21 mouse cellular contexts compared by ENCODE assay signal in genomic region chr5:139545221-139545620, GRCm38 (mm10). TPM values are rescaled to one million over a fixed set of nuclear protein-coding genes. Genes with fewer than 3 reads are reported as not detected.
DNase-seq lines count a peak whose midpoint lies in the region; ATAC-seq and TF ChIP-seq lines count a peak whose summit lies in the region.
"Had no signal": no experiment of that assay in that cellular context is flagged by ENCODE, and none has a peak within 500 bp of the region (broad histone marks: within the 10 kb centered on the region; RNA-seq: fewer than 3 reads in every experiment).

No protein-coding gene starts in this region.

- no peaks in the 10 kb centered on the region for H3K36me3 ChIP-seq in forebrain, embryonic 10.5 days (replicated peaks)
- H3K36me3 ChIP-seq in forebrain, embryonic 16.5 days (ENCODE audit: control insufficient read depth, insufficient read depth) = no peaks in the 10 kb centered on the region
- no peaks in the 10 kb centered on the region for H3K36me3 ChIP-seq in forebrain, embryonic 14.5 days (ENCODE audit: control insufficient read depth, insufficient read depth, low read length)
- no peaks in the 10 kb centered on the region; the same call in 1 of the 2 replicates for H3K36me3 ChIP-seq in hindbrain, embryonic 14.5 days (replicated peaks; ENCODE audit: control insufficient read depth, insufficient read depth)
- no peaks in the 10 kb centered on the region for H3K36me3 ChIP-seq in midbrain, embryonic 15.5 days (replicated peaks)
- H3K36me3 ChIP-seq in lung, postnatal 0 days (ENCODE audit: insufficient read depth, low read length) = no peaks in the 10 kb centered on the region
- H3K36me3 ChIP-seq: liver, embryonic 13.5 days; stomach, embryonic 15.5 days had no signal

- intact Hi-C loops in heart, postnatal 36 days (cut with DNase I) = no loop called here

- 2% methylated on average over 7 of the region's 7 CpGs for WGBS in forebrain, embryonic 10.5 days
- 2% methylated on average over 7 of the region's 7 CpGs for WGBS in forebrain, embryonic 16.5 days
- WGBS in forebrain, embryonic 14.5 days = 2% methylated on average over 7 of the region's 7 CpGs
- 4% methylated on average over 7 of the region's 7 CpGs for WGBS in hindbrain, embryonic 14.5 days
- 3% methylated on average over 7 of the region's 7 CpGs for WGBS in midbrain, embryonic 15.5 days
- WGBS in lung, postnatal 0 days = 6% methylated on average over 7 of the region's 7 CpGs

- no peak overlapping the region for H3K9ac ChIP-seq in forebrain, embryonic 16.5 days (replicated peaks; ENCODE audit: low read depth, low read length)
- H3K9ac ChIP-seq in forebrain, embryonic 14.5 days (ENCODE audit: low read length) = no peak overlapping the region
- H3K9ac ChIP-seq in hindbrain, embryonic 14.5 days = peak overlapping the region; percentile 80
- H3K9ac ChIP-seq in midbrain, embryonic 15.5 days = peak overlapping the region; percentile 51
- no peak overlapping the region for H3K9ac ChIP-seq in lung, postnatal 0 days (replicated peaks; ENCODE audit: low read depth)
- H3K9ac ChIP-seq: liver, embryonic 13.5 days; stomach, embryonic 15.5 days had no signal

- peak overlapping the region; percentile 42 for H3K4me3 ChIP-seq in forebrain, embryonic 10.5 days
- H3K4me3 ChIP-seq in forebrain, embryonic 16.5 days (replicated peaks; ENCODE audit: low read length) = no peak overlapping the region
- peak overlapping the region; percentile 27 for H3K4me3 ChIP-seq in forebrain, embryonic 14.5 days (ENCODE audit: low read depth, low read length)
- H3K4me3 ChIP-seq in hindbrain, embryonic 14.5 days (replicated peaks; ENCODE audit: low read length) = peak overlapping the region; percentile 40
- H3K4me3 ChIP-seq in midbrain, embryonic 15.5 days = peak overlapping the region; percentile 45
- H3K4me3 ChIP-seq in lung, postnatal 0 days (ENCODE audit: low read depth, low read length) = no peak overlapping the region
- H3K4me3 ChIP-seq: erythroblast, embryonic 14.5 days; gastrocnemius, adult 2 months; heart, adult 2 months; liver, embryonic 13.5 days; megakaryocyte, embryonic 14.5 days; stomach, embryonic 15.5 days had no signal

- no peak for DNase-seq in forebrain, embryonic 10.5 days (ENCODE audit: extremely low spot score, low spot score)
- DNase-seq in forebrain, embryonic 14.5 days (ENCODE audit: low spot score) = no peak
- no peak for DNase-seq in hindbrain, embryonic 14.5 days (ENCODE audit: low spot score)
- DNase-seq in heart, postnatal 36 days = no peak
- no peak for DNase-seq in ovary, postnatal 14 days (ENCODE audit: low spot score)
- no peak for DNase-seq in lung, postnatal 0 days (ENCODE audit: low spot score)
- DNase-seq: gastrocnemius, adult 2 months; heart, adult 2 months; layer of hippocampus, postnatal 36 days; liver, embryonic 13.5 days; spleen, adult 18-20 months; thymus, postnatal 14 days had no signal

- no peak overlapping the region for H3K27ac ChIP-seq in forebrain, embryonic 10.5 days
- H3K27ac ChIP-seq in forebrain, embryonic 16.5 days (ENCODE audit: low read length) = no peak overlapping the region
- no peak overlapping the region for H3K27ac ChIP-seq in forebrain, embryonic 14.5 days (ENCODE audit: low read depth, low read length)
- H3K27ac ChIP-seq in hindbrain, embryonic 14.5 days = peak overlapping the region; percentile 90
- peak overlapping the region; percentile 84 for H3K27ac ChIP-seq in midbrain, embryonic 15.5 days
- no peak overlapping the region for H3K27ac ChIP-seq in lung, postnatal 0 days (ENCODE audit: low read length)
- H3K27ac ChIP-seq: gastrocnemius, adult 2 months; heart, adult 2 months; liver, embryonic 13.5 days; stomach, embryonic 15.5 days had no signal

- no peaks in the 10 kb centered on the region for H3K9me3 ChIP-seq in forebrain, embryonic 10.5 days
- H3K9me3 ChIP-seq in forebrain, embryonic 16.5 days (ENCODE audit: control insufficient read depth, low read length) = no peaks in the 10 kb centered on the region
- H3K9me3 ChIP-seq in forebrain, embryonic 14.5 days (replicated peaks; ENCODE audit: control insufficient read depth, low read length) = no peaks in the 10 kb centered on the region
- H3K9me3 ChIP-seq in hindbrain, embryonic 14.5 days (ENCODE audit: control insufficient read depth, low read length) = no peaks in the 10 kb centered on the region
- H3K9me3 ChIP-seq in midbrain, embryonic 15.5 days = no peaks in the 10 kb centered on the region
- H3K9me3 ChIP-seq in lung, postnatal 0 days (ENCODE audit: low read length) = no peaks in the 10 kb centered on the region
- H3K9me3 ChIP-seq: liver, embryonic 13.5 days; megakaryocyte, embryonic 14.5 days; stomach, embryonic 15.5 days had no signal

- H3K27me3 ChIP-seq in forebrain, embryonic 10.5 days (ENCODE audit: poor library complexity, severe bottlenecking) = peaks cover 100% of the 10 kb centered on the region
- H3K27me3 ChIP-seq in forebrain, embryonic 16.5 days (replicated peaks; ENCODE audit: control insufficient read depth, insufficient read depth, low read length) = peaks cover 71% of the 10 kb centered on the region
- peaks cover 86% of the 10 kb centered on the region for H3K27me3 ChIP-seq in forebrain, embryonic 14.5 days (replicated peaks; ENCODE audit: control insufficient read depth, insufficient read depth, low read length)
- peaks cover 79% of the 10 kb centered on the region for H3K27me3 ChIP-seq in hindbrain, embryonic 14.5 days (ENCODE audit: control insufficient read depth, insufficient read depth, low read length)
- peaks cover 49% of the 10 kb centered on the region; the same call in 1 of the 2 replicates for H3K27me3 ChIP-seq in midbrain, embryonic 15.5 days (replicated peaks)
- peaks cover 89% of the 10 kb centered on the region for H3K27me3 ChIP-seq in lung, postnatal 0 days (replicated peaks; ENCODE audit: insufficient read depth, low read length)

- H3K4me2 ChIP-seq in forebrain, embryonic 16.5 days (ENCODE audit: low read length) = no peak overlapping the region
- peak overlapping the region; percentile 14; the same call in 1 of the 2 replicates for H3K4me2 ChIP-seq in forebrain, embryonic 14.5 days (ENCODE audit: low read length)
- peak overlapping the region; percentile 64 for H3K4me2 ChIP-seq in hindbrain, embryonic 14.5 days (replicated peaks)
- peak overlapping the region; percentile 44 for H3K4me2 ChIP-seq in midbrain, embryonic 15.5 days
- H3K4me2 ChIP-seq in lung, postnatal 0 days (replicated peaks; ENCODE audit: low read depth, low read length) = no peak overlapping the region
- H3K4me2 ChIP-seq: liver, embryonic 13.5 days; stomach, embryonic 15.5 days had no signal

- H3K4me1 ChIP-seq in forebrain, embryonic 10.5 days = peaks cover 86% of the 10 kb centered on the region
- peaks cover 20% of the 10 kb centered on the region for H3K4me1 ChIP-seq in forebrain, embryonic 16.5 days (replicated peaks; ENCODE audit: control insufficient read depth, insufficient read depth, low read length)
- H3K4me1 ChIP-seq in forebrain, embryonic 14.5 days (ENCODE audit: control insufficient read depth, insufficient read depth, low read length) = no peaks in the 10 kb centered on the region; the same call in none of the 2 replicates
- H3K4me1 ChIP-seq in hindbrain, embryonic 14.5 days (replicated peaks; ENCODE audit: control insufficient read depth, insufficient read depth, low read length) = peaks cover 7% of the 10 kb centered on the region
- peaks cover 38% of the 10 kb centered on the region for H3K4me1 ChIP-seq in midbrain, embryonic 15.5 days
- H3K4me1 ChIP-seq in lung, postnatal 0 days (ENCODE audit: insufficient read depth, low read depth, low read length) = no peaks in the 10 kb centered on the region

- no peak for TF ChIP-seq CTCF in lung, postnatal 0 days (IDR thresholded peaks at IDR 0.05)

- ATAC-seq in forebrain, embryonic 16.5 days = no peak
- no peak for ATAC-seq in forebrain, embryonic 14.5 days
- ATAC-seq in hindbrain, embryonic 14.5 days (ENCODE audit: low FRiP score) = no peak
- no peak for ATAC-seq in midbrain, embryonic 15.5 days (replicated peaks)
- ATAC-seq in lung, postnatal 0 days = no peak
- ATAC-seq: intestine, embryonic 16.5 days had no signal

- TF ChIP-seq EP300 in lung, postnatal 0 days (IDR thresholded peaks at IDR 0.05) = no peak

RNA-seq across cellular contexts. Expression of gene Uncx, which starts 1.9 kb away (rescaled TPM):
- 7.7 and 9.4 TPM in 2 replicates for polyA plus RNA-seq in forebrain, embryonic 10.5 days (2016; fragmentation: Nextera tagmentation; extraction: Ambion mirVana)
- polyA plus RNA-seq in forebrain, embryonic 16.5 days (2015; fragmentation: Nextera tagmentation; extraction: Ambion mirVana) = 1.6 and 6.4 TPM in 2 replicates
- polyA plus RNA-seq in forebrain, embryonic 14.5 days (2014; fragmentation: Nextera tagmentation; extraction: Ambion mirVana) = 2.3 and 3.5 TPM in 2 replicates
- 25.4 and 31.0 TPM in 2 replicates for polyA plus RNA-seq in hindbrain, embryonic 14.5 days (2014; fragmentation: Nextera tagmentation; extraction: Ambion mirVana)
- polyA plus RNA-seq in midbrain, embryonic 15.5 days (2015; fragmentation: Nextera tagmentation; extraction: Ambion mirVana) = 43.5 and 48.8 TPM in 2 replicates
- not detected for total RNA-seq in heart, postnatal 36 days (2021)
- not detected in 2 replicates for polyA plus RNA-seq in lung, postnatal 0 days (2015; fragmentation: Nextera tagmentation; extraction: Ambion mirVana)
- total RNA-seq: gastrocnemius, adult 2 months; heart, adult 2 months had no signal
- polyA plus RNA-seq: C2C12; erythroblast, embryonic 14.5 days; heart, adult 2 months; heart, embryonic 16.5 days; intestine, embryonic 16.5 days; liver, embryonic 13.5 days; lung, embryonic 16.5 days had no signal

Comparison
In these comparisons a context has a peak if more than half of its experiments do, and no peak if none do; other contexts are left out.
1. H3K4me3 ChIP-seq: peak in forebrain, embryonic 10.5 days (single experiment), forebrain, embryonic 14.5 days (single experiment), hindbrain, embryonic 14.5 days (single experiment) and midbrain, embryonic 15.5 days (single experiment); none in forebrain, embryonic 16.5 days (single experiment) and lung, postnatal 0 days (single experiment).
2. H3K4me2 ChIP-seq: peak in forebrain, embryonic 14.5 days (single experiment), hindbrain, embryonic 14.5 days (single experiment) and midbrain, embryonic 15.5 days (single experiment); none in forebrain, embryonic 16.5 days (single experiment) and lung, postnatal 0 days (single experiment).
3. H3K27ac ChIP-seq: peak in hindbrain, embryonic 14.5 days (single experiment) and midbrain, embryonic 15.5 days (single experiment); none in forebrain, embryonic 10.5 days (single experiment), forebrain, embryonic 16.5 days (single experiment), forebrain, embryonic 14.5 days (single experiment) and lung, postnatal 0 days (single experiment).
4. H3K9ac ChIP-seq: peak in hindbrain, embryonic 14.5 days (single experiment) and midbrain, embryonic 15.5 days (single experiment); none in forebrain, embryonic 16.5 days (single experiment), forebrain, embryonic 14.5 days (single experiment) and lung, postnatal 0 days (single experiment).